Mouse (Mus musculus) midbrain, embryonic 11.5 days (tissue): Measurements from ENCODE around the gene Neurl1a. TPM values are rescaled to one million over a fixed set of nuclear protein-coding genes. Genes with fewer than 3 reads are reported as not detected.

Experiments
- ATAC-seq: fragments of 200-750 bp; cut with Nextera tagmentation; 2 replicates; pipeline ENCODE4 v1.8.0; 2017; ENCODE audit warnings: moderate TSS enrichment, moderate library complexity; ENCODE audit not compliant: low FRiP score
- DNase-seq: peaks from one replicate; pipeline ENCODE4 v3.0.0; 2015; ENCODE audit warnings: low spot score; ENCODE audit errors: missing footprints
- H3K27ac ChIP-seq: fragments of 300-500 bp; sonication (generic); 2 replicates; pipeline ENCODE4 v1.5.1; 2014; ENCODE audit warnings: low read depth, low read length
- H3K27me3 ChIP-seq: fragments of 300-500 bp; sonication (generic); 2 replicates; pipeline ENCODE4 v1.6.1; 2014; ENCODE audit warnings: mild to moderate bottlenecking, low read length, moderate library complexity, mixed read lengths; ENCODE audit not compliant: control insufficient read depth, insufficient read depth
- H3K36me3 ChIP-seq: fragments of 300-500 bp; sonication (generic); 2 replicates; pipeline ENCODE4 v1.6.1; 2014; ENCODE audit warnings: mild to moderate bottlenecking, low read length, moderate library complexity, mixed read lengths; ENCODE audit not compliant: control insufficient read depth, insufficient read depth
- H3K4me1 ChIP-seq: fragments of 300-500 bp; sonication (generic); 2 replicates; pipeline ENCODE4 v1.6.1; 2014; ENCODE audit warnings: low read length; ENCODE audit not compliant: control insufficient read depth, insufficient read depth
- H3K4me2 ChIP-seq: fragments of 300-500 bp; sonication (generic); 2 replicates; pipeline ENCODE4 v1.6.1; 2014; ENCODE audit warnings: mild to moderate bottlenecking, moderate library complexity
- H3K4me3 ChIP-seq: fragments of 300-500 bp; sonication (generic); 2 replicates; pipeline ENCODE4 v1.5.1; 2014; ENCODE audit warnings: low read depth, low read length
- H3K9ac ChIP-seq: fragments of 300-500 bp; sonication (generic); 2 replicates; pipeline ENCODE4 v1.6.1; 2014; ENCODE audit warnings: low read length
- H3K9me3 ChIP-seq: fragments of 300-500 bp; sonication (generic); 2 replicates; pipeline ENCODE4 v1.6.1; 2016; ENCODE audit warnings: low read length; ENCODE audit not compliant: control insufficient read depth
- WGBS: fragments of 180-500 bp; shearing (Covaris S2); extraction: QIAGEN DNeasy Blood & Tissue Kit; methylation state at CpG from one replicate; pipeline ENCODE4 v1.1.7; 2014; 5-methylcytosine and 5-hydroxymethylcytosine counted together
- polyA plus RNA-seq: library from polyadenylated mRNA; unstranded; fragments of >200 nt; fragmentation: Nextera tagmentation; extraction: Ambion mirVana; gene quantifications from 2 replicates; pipeline ENCODE4 v1.2.1, GENCODE M21; 2014

Gene Neurl1a
- polyA plus RNA-seq, 1 experiment from 2014 or later = 4.0 TPM

GRCm38 (mm10) chr19:47291307-47292080, 112.9 kb downstream of the Neurl1a start:
- Histone ChIP-seq H3K9ac (no peak overlapping the region; the same call in 1 of the 2 replicates), H3K36me3 (no peaks in the 10 kb centered on the region), H3K4me2 (no peak overlapping the region), H3K9me3 (no peaks in the 10 kb centered on the region), H3K4me3 (no peak overlapping the region), H3K27ac (0 out of 2 replicates have a peak overlapping the region, but pooled peaks have one; percentile 13), H3K27me3 (no peaks in the 10 kb centered on the region), H3K4me1 (peaks cover 19% of the 10 kb centered on the region)
- DNase-seq (no peak), ATAC-seq (peak; percentile 79)
- WGBS = 25% methylated on average over 7 of the region's 7 CpGs

DNA sequence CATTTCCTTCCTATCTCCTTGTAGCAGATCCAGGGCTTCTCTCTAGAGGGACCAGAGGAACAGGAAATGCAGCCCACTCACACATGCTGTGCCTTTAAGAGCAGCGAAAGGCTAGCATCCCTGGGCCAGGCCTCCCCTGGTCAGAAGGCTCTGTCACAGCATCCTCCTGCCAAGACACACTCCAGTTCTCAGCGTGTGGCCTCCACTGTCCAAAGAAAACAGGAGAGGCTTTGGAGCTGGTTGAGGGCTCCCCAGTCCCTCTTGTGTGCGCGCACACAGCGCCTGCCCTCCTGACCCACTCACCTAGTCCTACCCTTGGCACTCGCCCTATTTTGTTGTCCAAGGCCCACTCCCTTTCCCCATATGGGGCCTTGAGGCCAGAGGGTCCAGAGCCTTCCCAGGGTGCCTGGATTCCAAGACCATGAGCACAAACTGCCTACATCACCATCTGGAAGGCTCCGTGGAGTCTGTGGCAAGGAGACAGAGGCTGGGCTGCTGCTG, 113.9 kb downstream of the Neurl1a start:
- H3K27ac ChIP-seq = no peak overlapping the region
- H3K4me3 ChIP-seq = no peak overlapping the region
- H3K4me2 ChIP-seq = no peak overlapping the region
- H3K36me3 ChIP-seq = no peaks in the 10 kb centered on the region
- peaks cover 17% of the 10 kb centered on the region for H3K4me1 ChIP-seq
- H3K9ac ChIP-seq = no peak overlapping the region
- 44% methylated on average over 7 of the region's 7 CpGs for WGBS
- no peaks in the 10 kb centered on the region for H3K27me3 ChIP-seq
- ATAC-seq (no peak), DNase-seq (no peak)
- no peaks in the 10 kb centered on the region for H3K9me3 ChIP-seq

DNA sequence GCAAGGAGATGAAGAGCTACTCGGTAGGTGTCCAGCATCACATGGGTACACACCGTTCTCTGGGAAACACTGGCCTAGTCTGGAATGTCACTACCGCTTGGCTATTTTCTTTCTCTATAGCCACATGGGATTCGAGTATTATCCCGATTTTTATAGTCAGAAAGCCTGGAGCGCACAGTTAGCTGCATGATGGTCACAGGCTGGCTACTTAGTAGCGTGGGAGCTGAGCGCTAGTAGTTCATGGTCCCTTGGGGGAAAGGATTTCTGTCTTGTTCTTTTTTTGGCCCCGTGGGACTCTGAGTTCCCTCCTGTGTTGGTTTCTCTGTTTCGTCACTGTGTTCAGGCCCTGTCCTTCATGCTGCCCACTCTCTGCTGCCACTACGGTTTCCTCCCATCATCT, 119.5 kb downstream of the Neurl1a start:
- Histone ChIP-seq H3K4me2 (no peak overlapping the region), H3K36me3 (no peaks in the 10 kb centered on the region), H3K4me3 (no peak overlapping the region), H3K27me3 (no peaks in the 10 kb centered on the region), H3K9me3 (no peaks in the 10 kb centered on the region), H3K9ac (no peak overlapping the region), H3K27ac (no peak overlapping the region), H3K4me1 (peaks cover 20% of the 10 kb centered on the region)
- no peak for DNase-seq
- 76% methylated on average over 11 of the region's 11 CpGs for WGBS
- no peak for ATAC-seq

DNA sequence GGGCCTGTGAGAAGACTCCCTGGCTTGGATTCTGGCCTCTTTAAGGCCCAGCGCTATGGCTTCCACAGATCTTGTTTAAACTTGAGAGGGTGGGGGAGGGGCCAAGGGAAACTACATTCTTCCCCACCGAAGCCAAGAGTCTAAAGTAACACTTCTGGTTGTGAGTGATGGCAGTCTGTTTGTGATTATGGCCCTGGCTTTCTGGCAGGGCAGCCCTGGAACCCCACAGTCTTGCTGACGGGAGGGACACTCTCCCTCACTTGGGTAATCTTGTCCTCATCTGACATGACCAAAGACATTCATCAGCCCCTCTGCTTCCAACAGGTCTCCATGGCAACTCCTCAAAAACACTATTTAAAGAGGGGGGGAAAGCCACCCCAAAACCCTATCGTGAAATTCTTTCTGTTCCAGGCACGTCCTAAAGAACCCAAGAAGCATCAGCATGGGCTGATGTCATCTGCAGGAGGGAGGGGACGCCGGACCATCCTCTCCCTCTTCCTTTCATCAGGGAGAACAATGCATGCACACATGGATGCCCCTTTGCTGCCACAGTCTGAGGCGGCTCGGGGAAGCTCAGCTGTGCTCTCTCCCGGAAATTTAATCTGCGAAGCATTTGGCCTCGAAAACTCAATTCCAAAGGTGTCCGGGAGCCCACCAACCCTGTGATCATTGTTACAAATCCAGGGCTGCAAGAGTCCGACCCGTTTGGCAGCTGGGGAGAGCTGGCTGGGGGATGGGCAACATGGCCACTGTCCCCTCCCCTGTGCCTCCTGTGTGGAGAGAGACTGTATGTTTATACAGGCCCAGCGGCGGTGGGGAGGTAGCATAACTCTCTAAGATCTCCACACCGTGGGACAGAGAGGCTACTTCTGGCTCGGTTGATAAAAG, 122.9 kb downstream of the Neurl1a start:
- Histone ChIP-seq H3K9me3 (no peaks in the 10 kb centered on the region), H3K27me3 (no peaks in the 10 kb centered on the region), H3K4me3 (no peak overlapping the region), H3K27ac (peak overlapping the region; percentile 58), H3K36me3 (no peaks in the 10 kb centered on the region), H3K9ac (peak overlapping the region; percentile 39), H3K4me1 (peaks cover 20% of the 10 kb centered on the region), H3K4me2 (peak overlapping the region; percentile 14)
- WGBS = 9% methylated on average over 19 of the region's 19 CpGs
- DNase-seq = peak; percentile 97
- ATAC-seq = peak; percentile 89

DNA sequence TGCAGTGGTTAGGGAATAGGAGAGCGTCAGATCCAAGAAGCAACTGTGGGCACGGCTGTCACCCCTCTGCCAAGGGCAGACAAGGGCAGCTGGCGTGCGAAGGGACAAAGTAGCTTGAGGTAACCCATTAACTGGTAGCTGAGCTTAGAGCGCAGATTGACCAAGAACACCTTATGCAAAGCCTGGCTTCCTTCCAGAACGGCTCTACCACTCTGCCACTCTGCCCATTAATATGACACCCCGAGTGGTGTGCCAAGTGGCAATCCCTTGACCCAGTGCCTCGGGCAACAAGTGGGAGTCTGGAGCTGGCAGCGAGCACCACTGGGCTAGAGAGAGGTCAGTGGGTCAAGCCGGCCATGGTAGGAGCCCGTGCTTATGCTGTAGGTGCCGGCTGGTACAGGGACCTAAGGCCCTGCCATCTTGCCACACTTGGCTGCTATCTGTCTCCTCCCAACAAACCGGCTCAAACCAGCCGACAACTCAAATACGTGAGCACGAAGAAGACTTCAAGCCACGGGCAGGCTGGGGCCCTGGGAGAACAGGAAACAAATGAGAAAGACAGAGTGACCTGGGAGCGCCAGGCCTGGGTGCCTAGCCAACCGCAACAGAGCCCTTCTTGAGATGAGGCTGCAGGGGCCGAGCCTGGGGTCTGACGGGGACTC, 123.7 kb downstream of the Neurl1a start:
- Histone ChIP-seq H3K4me3 (no peak overlapping the region), H3K4me2 (no peak overlapping the region; the same call in 1 of the 2 replicates)

GRCm38 (mm10) chr19:47303128-47303527, 124.5 kb downstream of the Neurl1a start:
- WGBS = 85% methylated on average over 10 of the region's 10 CpGs
- Histone ChIP-seq H3K27me3 (no peaks in the 10 kb centered on the region), H3K4me3 (no peak overlapping the region), H3K27ac (no peak overlapping the region), H3K4me1 (peaks cover 20% of the 10 kb centered on the region), H3K9me3 (no peaks in the 10 kb centered on the region), H3K9ac (no peak overlapping the region), H3K4me2 (no peak overlapping the region), H3K36me3 (no peaks in the 10 kb centered on the region)
- ATAC-seq = no peak
- no peak for DNase-seq

More for the DNA sequence above, 123.7 kb downstream of the Neurl1a start:
- H3K4me1 ChIP-seq = peaks cover 20% of the 10 kb centered on the region
- no peaks in the 10 kb centered on the region for H3K27me3 ChIP-seq
- no peaks in the 10 kb centered on the region for H3K36me3 ChIP-seq
- peak overlapping the region; percentile 58 for H3K27ac ChIP-seq
- 50% methylated on average over 21 of the region's 21 CpGs for WGBS
- ATAC-seq (peak; percentile 26), DNase-seq (peak; percentile 92)
- H3K9ac ChIP-seq = peak overlapping the region; percentile 39; the same call in 1 of the 2 replicates
- no peaks in the 10 kb centered on the region for H3K9me3 ChIP-seq

GRCm38 (mm10) chr19:47304170-47304745, 125.6 kb downstream of the Neurl1a start:
- DNase-seq (no peak), ATAC-seq (no peak)
- Histone ChIP-seq H3K9ac (no peak overlapping the region), H3K4me2 (no peak overlapping the region), H3K4me3 (no peak overlapping the region), H3K9me3 (no peaks in the 10 kb centered on the region), H3K27me3 (no peaks in the 10 kb centered on the region), H3K27ac (no peak overlapping the region), H3K4me1 (peaks cover 20% of the 10 kb centered on the region), H3K36me3 (no peaks in the 10 kb centered on the region)
- WGBS = 89% methylated on average over 5 of the region's 5 CpGs

DNA sequence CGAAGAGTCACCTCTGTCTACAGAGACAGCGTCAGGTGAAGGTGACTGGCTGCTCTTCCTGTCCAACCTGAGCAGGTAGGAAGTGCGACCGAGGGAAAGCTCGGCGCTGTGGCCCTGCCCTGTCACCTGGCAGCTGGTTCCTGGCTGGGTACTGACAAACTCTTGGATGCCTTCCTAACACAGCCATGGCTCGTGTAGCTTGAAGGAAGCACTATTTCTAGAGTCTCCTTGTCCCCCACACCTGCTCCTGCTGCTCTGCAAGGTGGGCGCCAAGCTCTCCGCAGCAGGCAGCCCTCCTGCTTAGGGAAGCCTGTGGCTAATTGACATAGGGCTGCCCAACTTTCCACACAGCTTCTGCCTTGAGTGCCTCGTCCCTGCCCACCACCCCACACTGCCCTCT, 126.8 kb downstream of the Neurl1a start:
- DNase-seq (no peak), ATAC-seq (no peak)
- H3K27me3 ChIP-seq = no peaks in the 10 kb centered on the region
- no peak overlapping the region for H3K4me3 ChIP-seq
- no peaks in the 10 kb centered on the region for H3K9me3 ChIP-seq
- no peaks in the 10 kb centered on the region for H3K36me3 ChIP-seq
- no peak overlapping the region for H3K9ac ChIP-seq
- peaks cover 20% of the 10 kb centered on the region for H3K4me1 ChIP-seq
- H3K4me2 ChIP-seq = no peak overlapping the region
- no peak overlapping the region for H3K27ac ChIP-seq
- WGBS = 95% methylated on average over 10 of the region's 10 CpGs
